Comparison of ENCODE assay signal across 12 mouse cellular contexts in genomic region chr11:95508211-95508926, GRCm38 (mm10). TPM values are rescaled to one million over a fixed set of nuclear protein-coding genes. Genes with fewer than 3 reads are reported as not detected.
DNase-seq lines count a peak whose midpoint lies in the region; ATAC-seq lines count a peak whose summit lies in the region.
"Had no signal": no experiment of that assay in that cellular context is flagged by ENCODE, and none has a peak within 500 bp of the region (broad histone marks: within the 10 kb centered on the region; RNA-seq: fewer than 3 reads in every experiment).

No protein-coding gene starts in this region.

- H3K9ac ChIP-seq in forebrain, embryonic 14.5 days (ENCODE audit: low read length) = no peak overlapping the region
- no peak overlapping the region for H3K9ac ChIP-seq in hindbrain, embryonic 12.5 days
- H3K9ac ChIP-seq: hindbrain, embryonic 13.5 days; limb, embryonic 13.5 days had no signal

- no peaks in the 10 kb centered on the region for H3K36me3 ChIP-seq in forebrain, embryonic 14.5 days (ENCODE audit: control insufficient read depth, insufficient read depth, low read length)
- H3K36me3 ChIP-seq in hindbrain, embryonic 12.5 days = no peaks in the 10 kb centered on the region
- H3K36me3 ChIP-seq: hindbrain, embryonic 13.5 days; limb, embryonic 13.5 days had no signal

- no peak overlapping the region for H3K4me2 ChIP-seq in forebrain, embryonic 14.5 days (ENCODE audit: low read length)
- no peak overlapping the region for H3K4me2 ChIP-seq in hindbrain, embryonic 12.5 days (replicated peaks)
- H3K4me2 ChIP-seq: hindbrain, embryonic 13.5 days; limb, embryonic 13.5 days had no signal

- peaks cover 16% of the 10 kb centered on the region for H3K27me3 ChIP-seq in forebrain, embryonic 14.5 days (replicated peaks; ENCODE audit: control insufficient read depth, insufficient read depth, low read length)
- peaks cover 26% of the 10 kb centered on the region for H3K27me3 ChIP-seq in hindbrain, embryonic 12.5 days

- peak; percentile 20 to 40 for DNase-seq in cerebellum, postnatal 14 days
- DNase-seq in cerebellum, adult 18-20 months = no peak
- DNase-seq in kidney, postnatal 10 days = peak; percentile 66
- DNase-seq in kidney, adult 18-20 months = no peak
- DNase-seq in ZHBTc4 (ENCODE audit: low read depth, low spot score) = peak; percentile 69
- peak; percentile 31 for DNase-seq in lung, postnatal 14 days
- no peak for DNase-seq in forebrain, embryonic 14.5 days (ENCODE audit: low spot score)
- DNase-seq: thymus, postnatal 4 days had no signal

- ATAC-seq in forebrain, embryonic 14.5 days = no peak
- no peak for ATAC-seq in hindbrain, embryonic 12.5 days (ENCODE audit: low FRiP score)

- whole genome bisulfite sequencing in forebrain, embryonic 14.5 days = 57% methylated on average over 13 of the region's 13 CpGs
- 61% methylated on average over 13 of the region's 13 CpGs for WGBS in hindbrain, embryonic 12.5 days

- H3K9me3 ChIP-seq in forebrain, embryonic 14.5 days (replicated peaks; ENCODE audit: control insufficient read depth, low read length) = no peaks in the 10 kb centered on the region
- H3K9me3 ChIP-seq in hindbrain, embryonic 12.5 days (replicated peaks) = no peaks in the 10 kb centered on the region
- H3K9me3 ChIP-seq: hindbrain, embryonic 13.5 days; limb, embryonic 13.5 days; megakaryocyte, embryonic 14.5 days had no signal

- no peak overlapping the region for H3K27ac ChIP-seq in forebrain, embryonic 14.5 days (ENCODE audit: low read depth, low read length)
- H3K27ac ChIP-seq in hindbrain, embryonic 12.5 days = no peak overlapping the region
- H3K27ac ChIP-seq: hindbrain, embryonic 13.5 days; limb, embryonic 13.5 days had no signal

- no peak overlapping the region for H3K4me3 ChIP-seq in forebrain, embryonic 14.5 days (ENCODE audit: low read depth, low read length)
- no peak overlapping the region for H3K4me3 ChIP-seq in hindbrain, embryonic 12.5 days
- H3K4me3 ChIP-seq: hindbrain, embryonic 13.5 days; limb, embryonic 13.5 days; megakaryocyte, embryonic 14.5 days had no signal

- no peaks in the 10 kb centered on the region for H3K4me1 ChIP-seq in forebrain, embryonic 14.5 days (ENCODE audit: control insufficient read depth, insufficient read depth, low read length)
- H3K4me1 ChIP-seq in hindbrain, embryonic 12.5 days = peaks cover 20% of the 10 kb centered on the region

RNA-seq across cellular contexts. Expression of gene Nxph3, which starts 6.0 kb away (rescaled TPM):
- 7.8 and 10.3 TPM in 2 replicates for polyA plus RNA-seq in forebrain, embryonic 14.5 days (2014; fragmentation: Nextera tagmentation; extraction: Ambion mirVana)
- polyA plus RNA-seq in hindbrain, embryonic 12.5 days (2016; fragmentation: Nextera tagmentation; extraction: Ambion mirVana) = 0.75 and 0.81 TPM in 2 replicates

Comparison
In these comparisons a context has a peak if more than half of its experiments do, and no peak if none do; other contexts are left out.
1. DNase-seq: peak in cerebellum, postnatal 14 days (2 of 2), kidney, postnatal 10 days (single experiment), ZHBTc4 (single experiment) and lung, postnatal 14 days (single experiment); none in cerebellum, adult 18-20 months (0 of 2), kidney, adult 18-20 months (single experiment) and forebrain, embryonic 14.5 days (single experiment).